Mouse (Mus musculus) cerebellum, adult 2 months (tissue): ENCODE measurements at regions not wholly inside any gene's neighbourhood (a gene's known extent, or its start where the extent isn't known, plus 50 kb on each side); places are given as distances from the start of the nearest gene placed in this dataset.

Experiments used
- CTCF ChIP-seq: fragments of 200-500 bp; IDR thresholded peaks from 2 replicates; pipeline ENCODE4 v1.5.1; 2011; ENCODE audit warnings: low read depth, mild to moderate bottlenecking, control low read depth, low read length, moderate library complexity, borderline replicate concordance; ENCODE audit not compliant: insufficient read depth
- POLR2A ChIP-seq: fragments of 200-500 bp; IDR thresholded peaks from 2 replicates; pipeline ENCODE4 v1.6.1; 2011; ENCODE audit warnings: low read length, control low read depth, borderline replicate concordance; ENCODE audit not compliant: insufficient read depth

- no peak for TF ChIP-seq CTCF
- no peak for TF ChIP-seq POLR2A
Measured at GRCm38 (mm10) chr12:86823488-86823854, 61.1 kb downstream of the Irf2bpl start.
